Mouse (Mus musculus) testis, adult 2 months (tissue): ENCODE results near the gene Znrf4.

Source experiments
- CTCF ChIP-seq: fragments of 200-500 bp; IDR thresholded peaks from 2 replicates; pipeline ENCODE4 v1.5.1; 2012; ENCODE audit warnings: low read depth, mild to moderate bottlenecking, inconsistent platforms, low read length, moderate library complexity; ENCODE audit not compliant: control insufficient read depth, insufficient read depth, insufficient replicate concordance
- POLR2A ChIP-seq: fragments of 200-500 bp; IDR thresholded peaks from 2 replicates; pipeline ENCODE4 v1.6.1; 2012; ENCODE audit warnings: low read depth, mild to moderate bottlenecking, inconsistent platforms, low read length, moderate library complexity; ENCODE audit not compliant: control insufficient read depth

DNA sequence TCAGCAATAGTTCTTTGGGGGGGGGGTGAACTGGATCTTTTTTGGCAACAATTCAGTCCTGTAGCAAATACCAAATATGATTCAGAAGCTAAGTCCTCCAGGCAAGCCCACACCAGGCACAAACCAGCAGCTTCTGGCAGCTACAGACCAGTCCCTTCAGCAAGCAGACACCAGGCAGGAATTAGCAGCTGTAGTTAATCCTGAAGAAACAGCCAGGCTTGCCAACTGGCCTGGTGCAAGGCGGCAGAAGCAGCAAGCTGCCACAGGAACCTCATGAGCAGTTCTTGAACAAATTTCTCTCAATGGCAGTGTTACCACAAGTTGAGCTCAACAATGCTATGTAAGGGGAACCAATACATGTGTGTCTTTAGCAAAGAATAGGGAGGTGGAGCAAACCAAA is 10.5 kb upstream of the Znrf4 start:
- TF ChIP-seq POLR2A, result no peak
- no peak for TF ChIP-seq CTCF
